Mouse (Mus musculus) spleen, embryonic (tissue): ENCODE results near the gene Tmem231.

Source experiments
- CTCF ChIA-PET: fragments of 350-600 bp; sonication (Branson Sonifier 250); formaldehyde crosslinking; loops from one replicate; lab custom pipeline; 2022; lab: Charles Lee

The Tmem231 gene

GRCm38 (mm10) chr8:111933348-111934076, at the start of gene Tmem231:
Gene Tmem231, minus strand, starts transcription at chr8:111933881.
- CTCF ChIA-PET, result interaction anchor here (1.1 kb wide), 1 partner anchor 52 kb away, joined by 4 read pairs; no protein-coding TSS in a partner anchor

- CTCF ChIA-PET, result no interaction called here
These were observed 48.4 kb upstream of the Tmem231 start for GRCm38 (mm10) chr8:111982116-111982515.

- CTCF ChIA-PET, result interaction anchor here (0.6 kb wide), 1 partner anchor 82 kb away, joined by 9 read pairs; no protein-coding TSS in a partner anchor
These were observed 44.5 kb upstream of the Tmem231 start for GRCm38 (mm10) chr8:111978147-111978546.

DNA sequence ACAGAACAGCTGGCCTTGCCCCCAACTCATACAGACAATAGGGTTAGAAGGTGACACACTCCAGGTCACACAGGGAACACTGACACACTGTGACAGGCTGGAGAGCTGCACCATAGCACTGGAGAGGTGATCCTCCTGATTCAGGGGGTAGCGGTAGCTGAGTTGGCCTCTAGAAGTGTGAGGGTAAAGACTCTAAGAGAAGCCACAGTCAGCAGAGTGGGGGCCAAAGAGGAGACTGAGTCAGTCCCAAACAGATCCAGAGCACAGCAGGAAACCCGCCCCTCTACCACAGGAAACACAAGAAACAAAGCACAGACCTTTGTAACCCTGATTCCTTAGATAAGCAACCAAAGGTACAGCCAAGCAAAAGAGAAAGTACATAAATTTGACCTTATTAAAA, 42.6 kb upstream of the Tmem231 start:
- CTCF ChIA-PET, result no interaction called here

GRCm38 (mm10) chr8:111975706-111976105, 42.0 kb upstream of the Tmem231 start:
- CTCF ChIA-PET, result no interaction called here

DNA sequence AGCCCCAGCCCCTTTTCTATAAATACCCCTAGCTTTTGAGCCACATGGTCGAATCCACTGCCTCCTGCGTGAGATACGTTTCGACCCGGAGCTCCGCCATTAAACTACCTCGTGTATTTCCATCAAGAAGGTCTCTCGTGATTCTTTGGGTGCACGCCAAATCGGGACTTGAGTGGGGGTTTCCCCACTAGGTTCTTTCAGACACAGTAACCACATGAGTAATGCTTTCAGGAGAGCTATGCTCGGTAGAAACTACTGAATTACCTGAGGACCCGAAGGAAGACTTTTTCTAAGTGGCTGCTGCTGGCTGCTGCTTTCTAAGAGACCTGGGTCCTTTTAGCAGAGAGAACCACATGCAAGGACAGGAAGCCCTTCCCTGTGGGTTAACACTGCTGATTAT, 40.5 kb upstream of the Tmem231 start:
- CTCF ChIA-PET, result no interaction called here

- CTCF ChIA-PET, result interaction anchor here (0.5 kb wide), 1 partner anchor 775 kb away, joined by 4 read pairs; no protein-coding TSS in a partner anchor
These were observed 35.3 kb upstream of the Tmem231 start for GRCm38 (mm10) chr8:111968991-111969390.

GRCm38 (mm10) chr8:111968541-111968940, 34.9 kb upstream of the Tmem231 start:
- CTCF ChIA-PET, result no interaction called here

DNA sequence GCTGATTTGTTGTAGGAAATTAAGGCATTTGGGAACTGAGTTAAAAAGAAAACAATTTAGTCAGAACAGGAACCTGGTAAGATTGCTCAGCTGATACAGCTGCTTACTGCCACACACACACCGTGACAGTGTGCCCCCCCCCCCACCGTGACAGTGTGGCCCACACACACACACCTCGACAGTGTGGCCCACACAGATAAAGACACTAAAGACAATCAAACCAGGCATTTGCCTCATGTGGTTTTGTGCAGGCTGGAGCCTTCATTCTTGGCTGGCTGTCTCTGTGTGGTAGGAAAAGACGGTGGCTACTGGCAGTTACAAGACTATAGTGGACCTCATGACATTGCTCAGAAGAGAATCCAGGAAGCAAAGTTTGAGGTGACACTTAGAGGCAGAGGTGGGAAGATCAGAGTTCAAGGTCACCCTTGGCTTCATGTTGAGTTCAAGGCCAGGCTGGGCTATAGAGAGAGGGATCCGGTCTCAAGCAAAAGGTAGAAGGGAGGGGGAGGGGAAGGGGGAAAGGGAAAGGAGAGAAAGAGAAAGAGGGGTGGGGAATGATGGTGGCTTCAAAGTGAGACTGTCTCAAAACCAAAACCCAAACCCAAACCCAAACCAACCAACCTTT, 33.7 kb upstream of the Tmem231 start:
- CTCF ChIA-PET, result interaction anchor here (0.5 kb wide), 1 partner anchor 48 kb away, joined by 4 read pairs; no protein-coding TSS in a partner anchor

- CTCF ChIA-PET, result no interaction called here
These were observed 31.3 kb upstream of the Tmem231 start for GRCm38 (mm10) chr8:111964849-111965561.

DNA sequence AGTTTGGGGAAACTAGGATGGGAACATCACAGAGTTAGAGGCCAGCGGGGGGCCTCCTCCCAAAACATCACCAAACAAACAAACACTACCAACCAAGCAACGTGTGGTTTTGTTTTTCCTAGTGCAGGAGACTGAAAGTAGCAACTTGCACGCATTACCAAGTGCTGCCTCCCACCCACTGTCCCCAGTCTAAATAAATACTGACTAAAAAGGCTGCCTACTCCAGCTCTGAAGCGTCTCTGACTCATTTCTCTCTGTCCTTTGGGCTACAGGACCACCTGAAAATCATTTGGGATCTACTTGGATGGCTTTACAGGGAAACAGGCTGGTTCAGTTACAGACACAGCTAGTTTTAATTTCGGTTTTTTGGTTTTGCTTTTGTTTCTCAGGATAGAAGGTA, 30.7 kb upstream of the Tmem231 start:
- CTCF ChIA-PET, result no interaction called here

GRCm38 (mm10) chr8:111963546-111963945, 29.9 kb upstream of the Tmem231 start:
- CTCF ChIA-PET, result no interaction called here

DNA sequence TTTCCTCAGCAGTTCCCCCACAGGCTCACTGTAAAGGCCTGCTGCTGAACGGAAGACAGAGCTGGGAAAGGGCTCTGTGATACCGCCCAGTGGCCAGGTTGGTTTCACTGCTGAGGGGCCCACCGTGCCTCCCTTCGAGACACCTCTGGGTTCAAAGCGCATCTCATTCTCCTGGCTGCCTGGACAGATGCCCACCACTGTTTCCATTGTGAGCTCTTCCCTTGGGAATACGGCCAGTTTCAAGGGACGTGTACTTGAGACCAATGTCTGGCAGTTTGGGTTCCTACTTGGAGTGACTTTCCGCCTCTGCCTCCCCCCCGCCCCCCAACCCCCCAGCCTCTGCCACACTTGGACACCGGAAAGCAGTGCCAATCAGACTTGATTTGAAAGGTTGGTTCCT, 29.4 kb upstream of the Tmem231 start:
- CTCF ChIA-PET, result no interaction called here

DNA sequence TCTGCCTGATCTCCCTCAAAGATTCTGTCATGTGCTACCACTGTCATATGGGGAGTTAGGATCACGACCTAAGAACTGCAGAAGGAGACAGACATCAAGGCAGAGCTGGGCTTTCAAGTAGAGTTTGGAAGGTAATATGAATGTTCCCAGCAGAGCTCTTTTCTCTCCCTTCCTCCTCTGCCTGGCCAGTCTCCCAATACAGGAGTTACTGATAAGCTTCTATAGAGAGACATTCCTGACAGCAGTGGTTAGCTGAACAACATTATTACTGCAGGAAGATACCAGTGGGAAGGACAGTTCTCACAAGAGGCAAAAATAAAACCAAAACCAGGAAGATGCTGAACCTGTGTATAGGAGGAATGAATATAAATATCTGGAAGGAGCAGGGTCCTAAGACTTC, 28.9 kb upstream of the Tmem231 start:
- CTCF ChIA-PET, result no interaction called here

- CTCF ChIA-PET, result no interaction called here
These were observed 27.6 kb upstream of the Tmem231 start for GRCm38 (mm10) chr8:111961330-111961729.

- CTCF ChIA-PET, result no interaction called here
These were observed 27.1 kb upstream of the Tmem231 start for GRCm38 (mm10) chr8:111960591-111961321.

- CTCF ChIA-PET, result no interaction called here
These were observed 23.6 kb upstream of the Tmem231 start for GRCm38 (mm10) chr8:111957231-111957630.

- CTCF ChIA-PET, result no interaction called here
These were observed 22.2 kb upstream of the Tmem231 start for GRCm38 (mm10) chr8:111955879-111956278.

DNA sequence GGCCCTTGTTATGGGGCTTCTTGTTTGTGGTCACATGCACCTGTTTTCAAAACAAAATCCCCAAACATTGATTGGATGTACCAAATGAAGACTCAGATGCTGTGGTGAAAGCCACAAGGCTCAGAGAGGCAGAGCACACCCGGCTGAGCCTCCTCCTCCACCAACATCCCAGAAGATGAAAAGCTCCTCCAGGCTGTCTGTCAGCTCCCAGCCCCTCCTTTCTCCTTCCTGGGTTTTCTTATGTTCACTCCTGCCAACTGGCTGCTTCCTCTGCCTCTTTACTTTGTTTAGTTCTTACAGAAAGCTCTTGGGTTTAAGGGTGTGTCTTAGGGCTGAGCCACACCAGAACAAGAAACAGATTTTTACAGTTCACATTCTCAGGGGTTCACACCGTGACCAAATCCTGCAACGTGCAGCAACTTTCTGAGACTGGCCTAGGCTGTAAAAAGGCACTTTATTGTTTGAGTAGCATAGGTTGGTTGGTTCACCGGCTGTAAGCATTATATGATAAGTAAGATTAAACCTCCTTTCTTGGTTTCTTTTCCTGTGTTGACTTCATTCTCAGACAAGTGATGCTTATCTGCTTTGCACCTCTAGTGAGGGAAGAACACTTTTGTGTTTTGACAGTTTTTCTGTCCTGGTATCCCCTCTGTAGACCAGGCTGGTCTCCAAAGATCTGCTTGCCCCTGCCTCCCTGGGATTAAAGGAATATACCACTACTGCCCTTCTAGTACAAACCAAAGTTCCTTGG, 21.3 kb upstream of the Tmem231 start:
- CTCF ChIA-PET, result no interaction called here

- CTCF ChIA-PET, result no interaction called here
These were observed 18.3 kb upstream of the Tmem231 start for GRCm38 (mm10) chr8:111951936-111952335.

- CTCF ChIA-PET, result no interaction called here
These were observed 17.6 kb upstream of the Tmem231 start for GRCm38 (mm10) chr8:111951317-111951716.
